Mouse (Mus musculus) MEL (cell line): Measurements from ENCODE around the gene G6pc3.

Experiments
- CTCF ChIP-seq, 3 experiments: IDR thresholded peaks in 2 of 3; conservative IDR thresholded peaks in 1 of 3; 2 replicates each; pipeline ENCODE4 v1.5.1; 2011 to 2012; ENCODE audit warnings: low read length in 3 of 3, low read depth in 2 of 3, mild to moderate bottlenecking in 2 of 3, improper control_type of control experiment in 1 of 3, inconsistent platforms in 1 of 3, mixed read lengths in 1 of 3, moderate library complexity in 1 of 3; ENCODE audit not compliant: control insufficient read depth in 1 of 3, insufficient read depth in 1 of 3, poor library complexity in 1 of 3, severe bottlenecking in 1 of 3
- E2F4 ChIP-seq: IDR thresholded peaks from 2 replicates; pipeline ENCODE4 v1.6.1; 2011; ENCODE audit warnings: low read depth, low read length, improper control_type of control experiment, borderline replicate concordance
- POLR2A ChIP-seq, 2 experiments: IDR thresholded peaks; 2 replicates each; pipeline ENCODE4 v1.6.1; 2011 to 2012; ENCODE audit warnings: low read length in 2 of 2, mild to moderate bottlenecking in 2 of 2, control low read depth in 1 of 2, improper control_type of control experiment in 1 of 2, low read depth in 1 of 2, moderate library complexity in 1 of 2; ENCODE audit not compliant: control insufficient read depth in 1 of 2, insufficient read depth in 1 of 2, poor library complexity in 1 of 2
- USF2 ChIP-seq, 2 experiments: IDR thresholded peaks; 2 replicates each; pipeline ENCODE4 v1.6.1; 2011 to 2012; ENCODE audit warnings: improper control_type of control experiment in 2 of 2, low read length in 2 of 2, borderline replicate concordance in 1 of 2, inconsistent platforms in 1 of 2, low read depth in 1 of 2, mild to moderate bottlenecking in 1 of 2; ENCODE audit not compliant: insufficient read depth in 1 of 2

DNA sequence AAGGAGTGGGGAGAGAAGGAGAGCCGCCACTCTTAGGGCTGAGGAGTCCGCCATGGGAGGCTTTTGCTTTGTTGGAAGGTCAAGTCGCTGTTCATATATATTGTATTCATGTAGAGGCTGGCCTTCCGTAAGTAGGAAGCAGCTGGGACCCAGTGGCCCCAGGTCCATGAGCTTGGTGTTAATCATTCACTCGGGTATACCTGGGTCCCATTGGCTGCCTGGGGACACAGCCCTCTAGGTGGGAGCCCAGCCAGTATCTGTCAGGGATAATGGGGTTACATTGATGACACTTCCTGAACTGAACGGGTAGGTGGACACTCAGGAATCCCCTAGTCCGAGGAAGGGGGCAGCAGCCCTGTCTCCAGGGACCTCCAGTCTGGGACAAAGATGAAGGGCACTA lies 47.1 kb upstream of the G6pc3 start:
- TF ChIP-seq POLR2A (IDR thresholded peaks at IDR 0.05; ENCODE audit: control insufficient read depth in 1 of 2, insufficient read depth in 1 of 2, low read depth in 1 of 2, low read length in 2 of 2, poor library complexity in 1 of 2) (no peak), USF2 (IDR thresholded peaks at IDR 0.05; ENCODE audit: borderline replicate concordance in 1 of 2, insufficient read depth in 1 of 2, low read depth in 1 of 2, low read length in 2 of 2) (no peak), E2F4 (no peak), CTCF (IDR thresholded peaks at IDR 0.05 in 2 of 3, conservative IDR thresholded peaks at IDR 0.05 in 1 of 3; ENCODE audit: control insufficient read depth in 1 of 3, insufficient read depth in 1 of 3, low read depth in 2 of 3, low read length in 3 of 3, poor library complexity in 1 of 3, severe bottlenecking in 1 of 3) (no peak)
